Mouse (Mus musculus): ENCODE data around the gene Heph. TPM values are rescaled to one million over a fixed set of nuclear protein-coding genes. Genes with fewer than 3 reads are reported as not detected.

The Heph gene
- polyA plus RNA-seq (2012; rRNA removed), result 0.12 and 0.16 TPM in 2 replicates

GRCm38 (mm10) chrX:96455149-96455548 lies at the start of gene Heph:
TSS of gene Heph (plus strand) at chrX:96455359.

GRCm38 (mm10) chrX:96456201-96456963 lies 1.2 kb downstream of the Heph start, which contains the start of gene Hsf3:
TSS of gene Hsf3 (minus strand) at chrX:96456294.

Other genes with a start within 250 kb of the Heph start
- gene Vsig4, start 161.9 kb upstream of the Heph start, polyA plus RNA-seq (2012; rRNA removed), result not detected in 2 replicates
- gene Hsf3, start 935 bp downstream of the Heph start, polyA plus RNA-seq (2012; rRNA removed), result not detected in 2 replicates

Measured in stomach, adult 2 months (tissue).